ENCODE assay signal across 9 mouse cellular contexts in genomic region chr13:23307069-23307814, GRCm38 (mm10).
DNase-seq lines count a peak whose midpoint lies in the region; ATAC-seq and TF ChIP-seq lines count a peak whose summit lies in the region.
"Had no signal": no experiment of that assay in that cellular context is flagged by ENCODE, and none has a peak within 500 bp of the region (broad histone marks: within the 10 kb centered on the region; RNA-seq: fewer than 3 reads in every experiment).

No protein-coding gene starts in this region.

- H3K27ac ChIP-seq in gastrocnemius, adult 2 months: no peak overlapping the region
- H3K27ac ChIP-seq in hindbrain, embryonic 15.5 days (replicated peaks): no peak overlapping the region
- no peak overlapping the region for H3K27ac ChIP-seq in midbrain, embryonic 15.5 days
- H3K27ac ChIP-seq in cerebellum, adult 2 months (ENCODE audit: insufficient read depth, low read length): no peak overlapping the region

- H3K9ac ChIP-seq in hindbrain, embryonic 15.5 days: no peak overlapping the region
- H3K9ac ChIP-seq in midbrain, embryonic 15.5 days: no peak overlapping the region

- peak overlapping the region; percentile 51 for H3K4me2 ChIP-seq in hindbrain, embryonic 15.5 days
- H3K4me2 ChIP-seq in midbrain, embryonic 15.5 days: peak overlapping the region; percentile 32

- peaks cover 16% of the 10 kb centered on the region for H3K4me1 ChIP-seq in hindbrain, embryonic 15.5 days (replicated peaks)
- H3K4me1 ChIP-seq in midbrain, embryonic 15.5 days: peaks cover 13% of the 10 kb centered on the region
- no peaks in the 10 kb centered on the region for H3K4me1 ChIP-seq in cerebellum, adult 2 months (ENCODE audit: control insufficient read depth, insufficient read depth, low read length)

- WGBS in hindbrain, embryonic 15.5 days: 2% methylated on average over 24 of the region's 24 CpGs
- 2% methylated on average over 24 of the region's 24 CpGs for WGBS in midbrain, embryonic 15.5 days
- WGBS in cerebellum, adult 2 months: 13% methylated on average over 24 of the region's 24 CpGs

- no peak for TF ChIP-seq CTCF in gastrocnemius, adult 2 months (IDR thresholded peaks at IDR 0.05)
- TF ChIP-seq CTCF in cerebellum, adult 2 months (IDR thresholded peaks at IDR 0.05; ENCODE audit: borderline replicate concordance, insufficient read depth, low read depth, low read length): no peak

- H3K4me3 ChIP-seq in gastrocnemius, adult 2 months: peak overlapping the region; percentile 7; the same call in 1 of the 2 replicates
- peak overlapping the region; percentile 32 for H3K4me3 ChIP-seq in hindbrain, embryonic 15.5 days
- H3K4me3 ChIP-seq in midbrain, embryonic 15.5 days: peak overlapping the region; percentile 25
- H3K4me3 ChIP-seq in cerebellum, adult 2 months (replicated peaks; ENCODE audit: insufficient read depth, low read depth, low read length): no peak overlapping the region

- no peaks in the 10 kb centered on the region for H3K36me3 ChIP-seq in hindbrain, embryonic 15.5 days
- H3K36me3 ChIP-seq in midbrain, embryonic 15.5 days (replicated peaks): no peaks in the 10 kb centered on the region

- no peak for DNase-seq in gastrocnemius, adult 2 months
- no peak for DNase-seq in gastrocnemius, postnatal 36 days
- DNase-seq in thymus, postnatal 0 days (ENCODE audit: low spot score): peak; percentile 18
- no peak for DNase-seq in thymus, postnatal 10 days (ENCODE audit: low spot score in 2 of 2)
- DNase-seq in cerebellum, adult 2 months: no peak
- DNase-seq in spleen, adult 12 weeks (ENCODE audit: low spot score): no peak

- intact Hi-C loops in gastrocnemius, adult 2 months (cut with DNase I): no loop called here
- intact Hi-C loops in gastrocnemius, postnatal 36 days (cut with DNase I): no loop called here

- H3K9me3 ChIP-seq in hindbrain, embryonic 15.5 days: no peaks in the 10 kb centered on the region
- H3K9me3 ChIP-seq in midbrain, embryonic 15.5 days: no peaks in the 10 kb centered on the region

- no peak for TF ChIP-seq POLR2A in cerebellum, adult 2 months (IDR thresholded peaks at IDR 0.05; ENCODE audit: borderline replicate concordance, insufficient read depth, low read length)

- ATAC-seq in hindbrain, embryonic 15.5 days (ENCODE audit: low FRiP score, low read depth): peak; percentile 69; the same call in 1 of the 2 replicates
- peak; percentile 58; the same call in 1 of the 2 replicates for ATAC-seq in midbrain, embryonic 15.5 days (replicated peaks)
- ATAC-seq: Patski had no signal

- peaks cover 69% of the 10 kb centered on the region for H3K27me3 ChIP-seq in hindbrain, embryonic 15.5 days
- peaks cover 59% of the 10 kb centered on the region for H3K27me3 ChIP-seq in midbrain, embryonic 15.5 days (replicated peaks)
- H3K27me3 ChIP-seq in cerebellum, adult 2 months (ENCODE audit: control insufficient read depth, insufficient read depth, low read length): peaks cover 4% of the 10 kb centered on the region; the same call in 1 of the 2 replicates
- H3K27me3 ChIP-seq: Patski had no signal
